Mouse (Mus musculus) thymus, postnatal 36 days (tissue): ENCODE data around the gene 9430038I01Rik.

ENCODE experiments used
- DNase-seq, 2 experiments: peaks; one replicate each; pipeline ENCODE4 v3.0.0; 2022; ENCODE audit warnings: mixed read lengths in 2 of 2

9430038I01Rik gene

GRCm38 (mm10) chr7:137410337-137411197 is at the start of gene 9430038I01Rik:
9430038I01Rik (minus strand) TSS chr7:137410762.
- DNase-seq, result peak; percentile 94 to 96

DNA sequence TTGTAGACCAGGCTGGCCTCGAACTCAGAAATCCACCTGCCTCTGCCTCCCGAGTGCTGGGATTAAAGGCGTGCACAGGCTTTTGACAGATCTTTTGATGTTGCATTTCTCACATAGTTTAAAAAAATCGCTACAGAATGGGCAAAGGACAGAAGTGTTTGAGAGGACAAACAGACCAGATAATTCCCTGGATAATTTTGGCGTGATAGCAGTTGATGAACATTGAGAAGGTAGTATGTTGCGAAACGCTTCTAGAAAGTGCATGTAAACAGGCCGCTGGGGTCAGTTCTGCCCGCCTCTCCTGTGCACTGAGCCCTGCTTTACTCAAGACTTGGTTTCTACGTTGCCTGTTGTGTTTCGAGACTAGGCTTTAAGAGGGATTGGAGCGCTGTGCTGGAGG is 34.8 kb upstream of the 9430038I01Rik start:
- no peak for DNase-seq

DNA sequence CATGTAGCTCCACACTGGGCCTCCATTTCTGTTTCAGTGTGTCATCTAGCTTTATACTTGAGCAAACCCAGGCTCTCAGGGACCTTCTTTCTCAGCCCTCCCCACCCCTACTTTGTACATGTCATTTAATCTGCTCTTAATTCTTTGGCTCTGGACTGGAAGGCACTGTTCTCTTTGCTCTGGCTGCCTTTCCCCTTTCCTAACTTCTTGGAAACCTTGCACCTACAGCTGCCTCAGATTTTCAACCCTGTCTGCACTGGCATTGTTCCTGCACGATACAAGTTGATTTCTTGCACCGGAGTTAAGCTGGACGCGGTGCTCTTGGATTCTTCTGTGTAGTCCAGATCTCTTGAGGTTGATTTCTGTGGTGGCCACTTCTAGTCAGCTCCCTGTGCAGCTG is 32.4 kb upstream of the 9430038I01Rik start:
- DNase-seq, result no peak

- DNase-seq, result peak in 1 of 2 experiments; percentile 17
Observed at GRCm38 (mm10) chr7:137438962-137439361, 28.4 kb upstream of the 9430038I01Rik start.

DNA sequence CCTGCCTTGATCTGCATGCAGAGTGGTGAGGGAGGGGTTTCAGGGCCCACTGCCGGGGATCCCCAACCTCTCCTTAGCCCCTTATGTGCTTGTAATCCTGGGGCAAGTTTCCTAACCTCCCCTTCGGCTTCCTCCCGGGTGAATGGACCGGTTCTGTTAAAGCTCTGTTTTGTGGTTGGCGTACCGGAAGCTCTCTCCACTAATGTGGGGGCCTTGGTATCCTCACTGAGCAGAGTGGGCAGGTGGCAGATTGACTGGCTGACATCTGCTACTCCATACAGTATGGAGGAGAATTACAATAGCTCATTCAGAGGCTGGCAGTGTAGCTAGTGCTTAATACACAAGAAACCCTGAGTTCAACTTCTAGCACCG is 27.6 kb upstream of the 9430038I01Rik start:
- DNase-seq, result peak; percentile 38 to 46

- DNase-seq, result peak; percentile 97 to 98
Observed at GRCm38 (mm10) chr7:137437440-137438178, 27.0 kb upstream of the 9430038I01Rik start, which contains the start of gene Glrx3. Glrx3 (plus strand) TSS chr7:137437614.

DNA sequence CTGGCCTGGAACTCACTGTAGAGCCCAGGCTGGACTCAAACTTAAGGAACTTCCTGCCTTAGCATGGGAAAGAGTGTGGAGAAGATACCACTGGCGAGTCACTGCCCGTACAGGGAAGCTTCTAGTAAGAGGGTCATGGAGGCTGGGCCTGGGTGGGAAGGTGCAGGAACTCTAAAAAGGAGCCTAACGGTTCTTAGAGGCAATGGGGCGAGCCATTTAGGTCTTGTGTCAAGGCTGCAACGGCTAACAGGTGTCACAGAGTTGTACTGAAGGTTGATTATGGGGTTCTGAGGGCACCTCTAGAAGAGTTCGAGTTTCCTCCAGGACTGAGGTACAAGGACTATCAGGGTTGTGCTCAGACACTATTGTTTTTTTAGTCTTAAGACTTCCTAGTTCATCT is 26.3 kb upstream of the 9430038I01Rik start:
- no peak for DNase-seq

DNA sequence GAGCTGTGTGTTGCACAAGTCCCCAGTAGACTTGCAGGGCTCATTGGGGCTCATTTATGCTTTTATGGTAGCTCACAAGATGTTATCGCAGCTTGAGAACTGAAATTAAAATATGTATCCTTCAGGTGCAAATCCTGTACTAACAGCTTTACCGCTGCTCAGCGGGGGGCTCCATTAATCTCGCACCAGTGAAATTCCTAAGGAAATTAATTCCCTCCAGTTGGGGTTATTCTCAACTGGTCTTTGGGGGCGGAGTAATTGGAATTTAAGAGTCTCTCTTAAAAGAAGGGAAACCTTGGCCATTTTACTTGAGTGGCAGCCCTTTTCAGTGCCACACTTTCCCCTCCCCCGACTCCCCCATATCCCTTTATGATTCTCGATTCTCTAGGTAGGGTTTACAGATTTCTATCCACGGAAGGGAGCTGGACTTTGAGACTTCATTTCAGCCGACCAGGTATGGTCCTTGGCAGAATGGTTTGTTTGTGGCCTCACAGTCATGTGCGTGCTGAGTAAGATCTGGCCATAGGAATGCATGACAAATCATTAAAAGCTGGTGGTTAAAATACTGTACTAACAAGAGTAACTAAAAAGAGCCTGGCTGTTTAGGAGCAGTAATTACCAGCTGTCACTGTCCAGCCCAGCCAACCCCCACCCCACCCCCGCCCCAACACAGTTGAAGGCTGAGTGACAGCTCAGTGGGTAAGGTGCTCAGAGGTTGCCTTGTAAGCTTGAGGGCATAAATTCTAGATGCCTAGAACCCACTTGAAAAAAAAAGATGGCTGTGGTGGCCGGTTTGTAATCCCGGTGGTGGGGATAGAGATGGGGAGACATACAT is 21.4 kb upstream of the 9430038I01Rik start:
- DNase-seq, result no peak

DNA sequence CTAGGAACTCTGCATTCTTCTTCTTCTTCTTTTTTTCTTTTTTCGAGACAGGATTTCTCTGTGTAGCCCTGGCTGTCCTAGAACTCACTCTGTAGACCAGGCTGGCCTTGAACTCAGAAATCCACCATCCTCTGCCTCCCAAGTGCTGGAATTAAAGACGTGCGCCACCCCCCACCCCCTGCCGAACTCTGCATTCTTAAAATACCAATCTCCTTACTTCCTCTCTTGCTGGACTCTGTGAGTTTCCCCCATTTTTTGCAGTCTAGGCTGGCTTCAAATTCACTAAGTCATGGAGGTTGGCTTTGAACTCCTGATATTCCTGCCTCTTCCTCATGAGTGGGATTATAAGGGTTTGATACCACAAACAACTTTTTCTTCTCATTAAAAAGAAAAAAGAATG is 16.1 kb upstream of the 9430038I01Rik start:
- no peak for DNase-seq

- DNase-seq, result no peak
Observed at GRCm38 (mm10) chr7:137421236-137421635, 10.7 kb upstream of the 9430038I01Rik start.

DNA sequence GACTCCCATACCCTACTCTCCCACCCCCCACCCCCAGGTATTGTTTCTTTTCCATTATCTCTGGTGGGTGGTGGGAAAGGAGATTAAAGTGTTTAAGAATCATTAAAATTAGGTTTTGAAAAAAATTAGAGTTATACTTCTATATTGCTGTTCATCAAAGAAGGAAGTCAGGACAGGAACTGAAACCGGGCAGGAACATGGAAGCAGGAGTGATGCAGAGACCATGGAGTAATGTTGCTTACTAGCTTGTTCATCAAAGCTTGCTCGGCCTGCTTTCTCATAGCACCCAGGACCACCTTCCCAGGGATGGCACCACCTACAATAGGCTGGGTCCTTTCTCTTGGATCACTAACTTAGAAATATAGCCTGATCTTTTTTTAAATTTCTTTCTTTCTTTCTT is 10.0 kb upstream of the 9430038I01Rik start:
- DNase-seq, result no peak

DNA sequence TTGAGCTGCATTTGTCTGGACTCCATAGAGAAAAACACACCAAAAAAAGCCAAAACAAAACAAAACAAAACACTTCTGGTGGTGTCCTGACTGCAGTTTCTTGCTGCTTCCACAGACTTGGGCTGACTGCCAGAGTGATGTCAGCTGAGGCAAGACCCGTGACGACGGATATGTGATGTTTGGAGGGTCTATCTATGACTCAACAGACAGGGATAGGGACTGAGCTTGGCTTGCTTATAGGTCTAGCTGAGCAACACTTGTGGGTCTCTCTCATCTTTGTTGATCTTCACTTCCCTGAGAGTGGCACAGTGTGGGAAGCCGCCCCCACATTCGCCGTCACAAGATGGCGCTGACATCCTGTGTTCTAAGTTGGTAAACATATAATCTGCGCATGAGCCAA is 4.1 kb upstream of the 9430038I01Rik start:
- no peak for DNase-seq

- DNase-seq, result no peak
Observed at GRCm38 (mm10) chr7:137407428-137408058, 3.0 kb downstream of the 9430038I01Rik start.

DNA sequence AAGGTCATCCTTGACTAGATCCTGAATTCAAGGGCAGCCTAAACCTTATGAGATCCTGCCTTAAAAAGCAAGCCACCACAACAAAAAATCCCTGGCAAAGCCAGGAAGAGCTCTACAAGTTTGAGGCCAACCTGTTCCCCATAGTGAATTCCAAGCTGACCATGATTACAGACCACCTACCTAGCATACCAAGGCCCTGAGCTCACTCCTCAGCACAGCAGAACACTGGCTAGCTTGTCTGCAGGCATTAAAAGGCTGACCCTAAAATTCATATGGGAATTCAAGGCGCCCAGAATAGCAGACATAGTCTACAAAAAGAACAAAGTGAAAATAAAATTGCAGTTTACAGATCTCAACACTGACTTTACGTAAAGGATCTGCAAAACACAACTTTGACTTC is 6.4 kb downstream of the 9430038I01Rik start:
- DNase-seq, result no peak

GRCm38 (mm10) chr7:137398973-137399372 is 11.6 kb downstream of the 9430038I01Rik start:
- DNase-seq, result no peak

DNA sequence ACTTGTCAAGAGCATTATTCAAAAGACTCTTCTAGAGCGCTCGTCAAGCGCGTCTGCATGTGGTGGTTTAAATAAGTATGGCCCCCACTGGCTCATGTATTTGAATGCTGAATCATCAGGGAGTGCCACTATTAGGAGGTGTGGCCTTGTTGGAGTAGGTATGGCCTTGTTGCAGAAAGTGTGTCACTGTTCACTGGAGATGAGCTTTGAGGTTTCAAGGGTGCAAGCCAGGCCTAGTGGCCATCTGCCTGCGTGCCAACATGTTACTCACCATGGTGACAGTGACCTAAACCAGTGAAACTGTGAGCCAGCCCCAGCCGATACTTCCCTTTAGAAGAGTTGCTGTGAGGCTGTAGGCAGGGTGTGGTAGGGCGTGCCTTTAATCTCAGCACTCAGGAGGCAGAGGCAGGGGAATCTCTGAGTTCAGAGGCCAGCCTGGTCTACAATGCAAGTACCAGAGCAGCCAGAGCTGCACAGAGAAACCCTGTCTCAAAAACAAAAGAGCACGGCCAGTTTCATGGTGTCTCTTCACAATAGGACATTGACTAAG is 13.1 kb downstream of the 9430038I01Rik start:
- DNase-seq, result no peak

- no peak for DNase-seq
Observed at GRCm38 (mm10) chr7:137395421-137395820, 15.1 kb downstream of the 9430038I01Rik start.

DNA sequence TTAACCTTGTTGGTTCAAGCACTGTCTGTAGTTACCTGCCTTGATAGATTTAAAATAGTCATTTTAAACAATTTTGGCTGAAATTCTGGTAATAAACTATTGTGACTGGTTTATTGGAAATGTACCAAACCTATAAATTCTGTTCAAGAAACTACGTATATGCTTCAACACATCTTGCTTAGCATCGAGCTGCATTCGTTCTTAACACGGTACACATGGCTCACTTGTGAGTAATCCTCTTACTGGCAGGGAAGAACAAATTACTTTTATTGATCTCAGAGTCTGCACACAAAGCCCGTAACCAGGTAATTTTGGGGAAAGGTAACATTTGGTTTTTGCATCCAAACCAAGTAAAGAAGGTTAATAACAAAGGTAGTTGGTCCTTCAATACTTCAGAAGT is 22.7 kb downstream of the 9430038I01Rik start:
- DNase-seq, result no peak

DNA sequence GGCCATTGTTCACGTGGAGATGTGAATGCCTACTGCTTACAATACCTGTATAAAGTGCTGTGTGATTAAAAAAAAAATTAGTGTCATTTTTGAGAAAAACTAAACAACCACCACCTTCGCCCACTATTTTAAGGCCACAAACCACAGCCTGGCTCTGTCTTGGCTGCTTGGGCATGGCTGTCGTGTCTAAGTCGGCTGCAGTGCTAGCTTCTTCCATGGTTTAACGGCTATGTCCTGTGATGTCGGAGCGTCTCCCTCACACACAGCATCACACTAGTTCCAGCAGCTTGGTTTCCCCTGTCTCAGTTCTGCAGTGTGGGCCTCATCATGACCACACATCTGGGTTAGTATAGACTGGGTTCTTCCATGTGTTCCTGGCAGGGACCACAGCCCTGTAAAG is 35.6 kb downstream of the 9430038I01Rik start:
- no peak for DNase-seq

DNA sequence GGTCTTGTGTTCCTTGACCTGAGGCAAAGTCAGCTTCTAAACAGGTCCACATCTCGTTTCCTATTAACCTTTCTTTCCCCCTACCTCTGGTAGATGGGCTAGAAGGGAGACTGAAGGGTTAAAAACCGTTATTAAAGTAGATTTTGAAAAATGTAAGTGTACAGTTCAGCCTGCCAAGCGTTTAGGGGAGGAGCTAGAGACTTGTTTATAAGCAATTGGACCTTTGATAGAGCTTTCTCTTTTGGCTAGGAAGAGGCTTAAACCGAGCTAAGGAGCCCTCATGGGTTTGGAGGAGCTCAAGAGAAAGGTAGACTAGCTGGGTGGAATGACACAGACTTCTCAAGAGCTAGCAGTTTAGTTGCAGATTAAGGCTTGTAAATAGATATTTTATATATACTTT is 38.8 kb downstream of the 9430038I01Rik start:
- DNase-seq, result no peak

DNA sequence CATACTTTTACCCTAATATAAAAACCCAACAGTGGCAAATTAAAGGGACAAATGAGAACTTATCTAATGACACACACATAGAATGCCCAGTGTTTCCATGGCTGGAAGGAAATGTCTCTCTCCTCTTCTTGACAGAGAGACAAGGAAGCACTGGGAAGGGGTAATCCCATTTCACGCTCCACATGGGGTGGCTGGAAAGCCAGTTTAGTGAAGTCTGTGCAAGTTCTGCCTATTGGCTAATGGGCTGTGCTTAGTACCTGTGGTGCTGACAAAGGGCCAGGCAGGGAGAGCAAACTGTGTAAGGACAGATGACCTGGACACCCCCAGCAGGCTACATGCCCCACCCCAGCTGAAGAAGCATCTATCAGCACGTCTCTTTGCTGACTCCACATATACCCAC is 40.4 kb downstream of the 9430038I01Rik start:
- no peak for DNase-seq

DNA sequence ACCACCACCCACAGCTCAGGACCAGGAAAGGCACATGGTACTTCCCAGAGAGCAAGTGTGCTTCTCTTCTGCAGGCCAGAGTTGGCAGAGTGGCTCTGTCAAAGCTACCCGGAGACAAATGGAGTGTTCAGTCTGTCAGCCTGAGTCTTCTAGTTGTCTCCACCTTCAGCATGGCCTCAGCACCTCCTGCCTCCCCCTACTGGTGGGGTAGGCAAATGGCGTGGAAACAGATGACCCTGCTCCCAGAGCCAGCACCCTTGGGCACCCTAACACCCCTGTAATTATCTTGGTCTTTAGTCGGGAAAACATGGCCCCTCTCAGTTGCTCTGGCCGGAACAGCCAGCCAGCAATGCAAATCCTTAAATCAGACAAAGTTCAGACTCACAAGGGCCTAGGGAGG is 43.8 kb downstream of the 9430038I01Rik start:
- DNase-seq, result no peak
